Mouse (Mus musculus) adrenal gland, postnatal 25 days (tissue): ENCODE measurements around the gene Defb48. TPM values are rescaled to one million over a fixed set of nuclear protein-coding genes. Genes with fewer than 3 reads are reported as not detected.

Experiments used
- DNase-seq: peaks from one replicate; pipeline ENCODE4 v3.0.0; 2021; ENCODE audit warnings: mixed read lengths
- long read RNA-seq: library from polyadenylated mRNA; stranded (forward); transcript quantifications from one replicate; pipeline ENCODE4 v2.0.0, GENCODE M21; 2021
- total RNA-seq: library from RNA; stranded (reverse); gene quantifications from 2 replicates; pipeline ENCODE4 v1.2.3, GENCODE M21; 2021

The Defb48 gene
- not detected in 2 replicates for total RNA-seq
- long read RNA-seq = 0 reads

DNA sequence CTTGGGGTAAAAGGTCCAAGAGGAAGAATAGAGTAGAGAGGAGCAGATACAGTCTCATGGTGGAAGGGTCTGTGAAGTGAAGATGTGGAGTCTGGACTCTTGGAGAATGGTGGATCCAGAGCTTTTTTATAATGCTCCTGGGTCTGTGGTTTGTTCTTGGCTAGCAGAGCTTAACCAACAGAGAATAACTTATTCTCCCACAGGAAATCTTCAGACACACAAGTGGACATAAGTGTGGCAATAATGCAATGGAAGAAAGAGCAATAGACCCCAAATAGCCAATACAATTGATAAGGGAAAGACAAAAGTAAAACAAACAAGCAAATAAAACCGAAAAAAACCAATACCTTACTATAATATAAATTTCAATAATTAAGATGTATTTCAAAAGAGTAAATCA lies at the start of gene Defb48:
Gene Defb48, minus strand, starts transcription at position 101 of the 400 bp plus-strand sequence.
- no peak for DNase-seq

DNA sequence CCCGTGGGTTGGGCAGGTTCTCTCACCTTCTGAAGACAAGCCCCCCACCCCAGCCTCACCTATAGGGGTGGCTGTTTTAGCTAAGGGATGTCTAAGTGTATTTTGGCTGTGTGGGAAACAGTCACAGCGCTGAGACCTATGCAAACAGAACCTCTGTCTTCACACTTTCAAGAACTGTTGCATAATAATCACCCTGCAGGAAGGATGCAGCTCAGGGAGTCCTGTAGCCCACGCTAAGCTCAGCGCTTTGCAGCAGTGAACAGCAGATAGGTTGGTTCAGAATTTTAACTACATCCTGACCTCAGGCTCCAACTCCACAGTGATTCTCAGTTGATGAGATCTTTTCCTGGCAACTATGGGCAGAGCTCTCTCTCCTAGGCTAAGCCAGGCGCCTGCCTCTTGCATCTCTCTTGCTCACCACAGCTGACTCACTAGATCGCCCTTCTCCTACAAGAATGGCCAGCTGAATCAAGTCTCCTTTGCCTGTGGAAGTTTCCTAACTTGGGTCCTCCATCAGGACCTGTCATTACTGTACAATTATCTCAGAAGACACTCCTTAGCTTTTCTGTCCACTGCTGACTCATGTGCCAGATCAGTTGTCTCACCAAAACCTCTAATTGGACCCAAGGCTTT lies 36.3 kb upstream of the Defb48 start:
- DNase-seq = no peak

DNA sequence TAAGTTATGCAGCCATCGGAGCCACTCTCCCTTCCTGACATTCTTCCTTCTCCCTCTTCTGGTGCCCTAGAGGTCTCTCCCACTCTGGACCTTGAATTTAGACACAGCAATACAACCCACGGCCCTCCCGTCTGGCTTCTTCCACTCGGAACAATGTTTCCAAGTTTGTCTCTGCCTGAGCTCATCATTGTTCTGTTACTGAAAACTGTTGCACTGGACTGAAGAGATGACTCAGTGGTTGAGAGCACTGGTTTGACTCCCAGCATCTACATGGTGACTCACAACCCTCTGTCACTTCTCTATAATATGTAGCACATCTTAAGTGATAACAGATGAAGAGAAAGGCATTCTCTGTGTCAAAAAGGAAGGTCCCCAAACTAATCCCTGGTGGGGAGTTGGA lies 30.4 kb upstream of the Defb48 start:
- DNase-seq = no peak

DNA sequence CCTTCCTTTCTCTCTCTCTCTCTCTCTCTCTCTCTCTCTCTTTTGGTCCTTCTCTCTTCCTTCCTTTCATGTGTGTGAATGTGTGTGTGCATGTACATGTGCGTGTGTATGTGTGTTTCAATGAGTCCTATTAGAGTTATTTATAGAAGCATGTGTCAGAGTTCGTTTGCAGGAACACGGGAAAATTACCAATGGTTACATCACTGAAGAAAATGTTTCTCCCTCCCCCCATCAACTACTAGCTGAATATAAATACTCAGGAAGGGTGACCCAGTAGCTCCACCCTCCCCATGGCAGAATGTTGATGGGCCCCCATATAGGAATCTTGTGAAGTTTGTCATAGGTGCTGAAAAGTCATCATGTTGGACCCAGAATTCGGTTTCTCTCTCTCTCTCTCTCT lies 28.8 kb upstream of the Defb48 start:
- no peak for DNase-seq

DNA sequence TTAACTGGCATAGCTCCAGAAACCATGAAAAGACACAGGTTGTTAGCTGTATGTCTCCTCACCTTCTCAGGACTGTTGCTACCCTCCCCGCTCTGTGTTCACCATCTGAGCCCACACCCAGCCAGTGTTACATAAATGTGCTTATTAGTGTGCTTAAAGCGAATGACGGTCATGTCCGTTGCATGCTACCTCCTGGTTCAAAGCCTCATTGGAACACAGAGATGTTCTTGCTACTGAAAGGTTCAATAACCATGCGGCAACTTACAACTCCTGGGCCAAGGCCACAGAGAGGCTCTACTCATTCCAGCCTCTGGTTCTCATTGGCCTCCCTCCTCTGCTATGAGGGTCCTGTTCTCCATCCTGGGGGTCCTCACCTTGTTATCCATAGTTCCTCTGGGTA lies 27.2 kb upstream of the Defb48 start, which contains the start of gene Defb43:
Gene Defb43, plus strand, starts transcription at position 301 of the 400 bp plus-strand sequence.
- DNase-seq = no peak

DNA sequence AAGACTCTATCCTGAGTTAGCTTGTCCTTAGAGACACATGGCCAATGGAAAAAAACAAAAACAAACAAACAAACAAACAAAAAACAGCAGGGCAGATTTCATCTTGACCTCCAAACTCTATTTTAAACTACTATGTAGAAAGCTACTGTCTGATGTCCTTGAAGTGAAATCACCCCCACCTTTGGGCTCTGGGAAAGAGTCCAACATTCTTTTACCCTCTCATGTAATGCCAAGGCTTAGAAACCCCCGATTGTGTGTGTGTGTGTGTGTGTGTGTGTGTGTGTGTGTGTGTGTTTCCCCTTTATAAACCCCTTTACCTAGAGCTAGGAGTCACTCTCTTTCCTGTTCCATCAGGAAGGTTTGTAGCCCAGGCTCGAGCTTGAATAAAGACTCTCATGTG lies 18.3 kb upstream of the Defb48 start:
- no peak for DNase-seq

DNA sequence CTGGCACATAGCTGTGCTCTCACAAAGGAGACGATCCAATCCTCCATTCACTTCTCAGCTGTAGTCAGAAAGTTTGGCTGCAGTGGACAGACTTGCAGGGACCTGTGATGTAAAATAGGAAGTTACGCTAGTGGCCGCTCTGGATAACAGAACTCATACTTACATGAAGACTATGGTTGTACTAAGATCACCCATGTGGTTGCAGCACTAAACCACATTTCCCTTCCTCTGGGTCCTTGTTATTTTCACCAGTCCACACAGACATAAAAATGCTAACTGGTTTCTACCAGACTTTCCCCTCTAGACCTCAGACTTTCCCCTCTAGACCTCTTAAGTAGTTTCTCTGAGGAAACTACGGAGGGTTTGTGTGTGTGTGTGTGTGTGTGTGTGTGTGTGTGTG lies 14.7 kb upstream of the Defb48 start:
- DNase-seq = no peak

DNA sequence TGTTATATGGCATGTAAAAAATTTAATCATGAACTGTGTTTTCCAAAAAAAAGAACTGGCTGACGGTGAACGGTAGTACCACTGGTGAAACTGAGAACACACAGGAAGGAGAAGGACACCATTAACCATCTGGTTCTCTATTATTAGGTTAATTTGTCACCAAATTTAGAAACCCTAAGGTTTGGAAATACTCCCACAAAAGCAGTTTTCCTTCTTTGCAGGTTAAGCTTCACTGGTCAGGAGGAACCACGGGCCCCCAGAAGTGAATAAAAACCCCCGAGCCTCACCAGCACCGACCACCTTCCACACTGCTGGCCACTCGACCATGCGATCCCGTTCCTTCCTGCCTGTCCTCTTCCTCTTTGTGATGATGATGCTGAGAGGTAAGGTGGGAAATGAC lies 13.5 kb upstream of the Defb48 start, which contains the start of gene Defb47:
Gene Defb47, plus strand, starts transcription at position 301 of the 400 bp plus-strand sequence.
- no peak for DNase-seq

DNA sequence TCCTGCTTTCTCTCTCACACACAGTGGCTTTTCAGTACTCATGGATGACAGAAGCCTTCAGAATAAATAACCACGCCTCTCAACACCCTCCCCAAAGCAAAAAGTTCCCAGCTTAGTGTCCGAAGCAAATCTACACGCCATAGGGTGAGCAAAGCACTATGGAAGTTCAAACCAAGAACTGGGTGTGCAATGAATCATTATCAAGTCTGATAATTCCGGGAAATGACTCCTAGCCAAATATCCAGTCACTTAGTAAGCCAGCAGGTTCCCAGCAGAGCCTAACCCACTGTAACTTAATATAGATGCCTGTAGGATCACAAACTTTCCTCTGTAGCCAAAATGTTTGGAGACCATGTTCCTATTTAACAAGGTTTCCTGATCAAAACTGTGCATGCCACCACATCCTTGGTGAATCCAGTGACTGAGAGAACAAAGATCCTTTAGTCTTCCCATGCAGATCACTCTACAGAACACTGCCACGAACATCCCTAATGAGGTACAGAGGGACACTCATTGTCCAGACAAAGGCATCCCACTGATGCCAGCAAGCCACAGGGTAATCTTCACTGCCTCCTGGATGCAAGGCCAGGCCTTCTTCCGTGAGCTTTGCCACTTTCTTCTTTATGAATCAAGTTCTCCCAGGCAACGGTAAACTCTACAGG lies 7.7 kb upstream of the Defb48 start:
- DNase-seq = no peak

DNA sequence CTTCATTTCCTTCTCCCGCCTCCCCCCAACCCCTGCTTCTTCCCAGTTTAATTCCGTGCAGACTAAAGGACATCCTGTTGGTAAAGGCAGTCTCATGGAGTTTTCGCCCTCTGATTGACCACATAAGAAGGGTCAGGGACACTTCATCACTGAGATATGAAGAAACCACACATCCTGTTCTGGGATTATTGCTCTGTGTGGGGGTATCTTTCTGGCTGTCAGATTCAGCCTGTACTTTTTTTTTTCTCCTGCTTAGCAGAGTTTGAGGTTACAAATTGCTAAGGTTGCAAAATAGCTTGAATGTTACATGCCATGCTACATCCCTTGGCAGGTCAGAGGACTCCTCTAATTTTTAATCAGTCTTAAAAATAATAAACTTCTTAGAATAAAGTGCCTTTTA lies 7.0 kb upstream of the Defb48 start:
- no peak for DNase-seq

DNA sequence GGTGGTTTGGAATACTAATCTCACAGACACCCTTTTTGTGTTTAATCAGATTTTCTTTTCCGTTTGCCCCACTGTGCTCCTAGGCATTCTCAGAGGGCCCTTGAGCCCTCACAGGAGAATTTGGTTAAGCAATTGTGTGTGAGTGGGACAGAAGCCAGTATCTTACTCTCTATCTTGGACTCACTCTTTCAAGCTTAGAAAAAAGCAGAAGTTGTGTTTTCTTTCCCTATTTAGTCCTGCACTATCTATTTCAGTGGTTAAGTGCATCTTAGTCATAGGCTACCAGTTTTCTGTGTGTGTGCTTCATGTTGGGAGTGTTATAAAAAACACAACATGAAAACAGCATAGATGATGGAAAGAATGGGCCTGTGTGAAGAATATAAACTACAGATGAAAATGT lies 4.5 kb downstream of the Defb48 start:
- no peak for DNase-seq

DNA sequence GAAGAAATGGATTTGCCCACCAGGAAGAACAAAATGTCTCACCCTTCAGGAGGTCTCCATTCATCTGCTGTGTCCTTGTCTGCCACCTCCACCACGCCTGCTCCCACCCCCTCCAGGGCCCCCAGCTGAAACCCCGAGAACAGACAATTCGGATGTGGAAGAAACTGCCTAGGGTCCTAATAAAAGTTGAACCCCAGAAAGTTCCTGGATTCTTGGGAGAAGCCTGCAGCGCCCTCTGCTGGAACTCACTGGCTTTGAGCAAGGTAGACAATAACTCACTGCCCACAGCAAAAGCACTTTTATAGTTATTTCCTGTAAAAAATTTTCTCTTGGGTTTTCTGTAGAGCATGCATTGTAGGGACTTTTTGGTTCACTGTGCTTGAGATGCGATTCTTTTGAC lies 9.3 kb downstream of the Defb48 start:
- DNase-seq = peak; percentile 80

DNA sequence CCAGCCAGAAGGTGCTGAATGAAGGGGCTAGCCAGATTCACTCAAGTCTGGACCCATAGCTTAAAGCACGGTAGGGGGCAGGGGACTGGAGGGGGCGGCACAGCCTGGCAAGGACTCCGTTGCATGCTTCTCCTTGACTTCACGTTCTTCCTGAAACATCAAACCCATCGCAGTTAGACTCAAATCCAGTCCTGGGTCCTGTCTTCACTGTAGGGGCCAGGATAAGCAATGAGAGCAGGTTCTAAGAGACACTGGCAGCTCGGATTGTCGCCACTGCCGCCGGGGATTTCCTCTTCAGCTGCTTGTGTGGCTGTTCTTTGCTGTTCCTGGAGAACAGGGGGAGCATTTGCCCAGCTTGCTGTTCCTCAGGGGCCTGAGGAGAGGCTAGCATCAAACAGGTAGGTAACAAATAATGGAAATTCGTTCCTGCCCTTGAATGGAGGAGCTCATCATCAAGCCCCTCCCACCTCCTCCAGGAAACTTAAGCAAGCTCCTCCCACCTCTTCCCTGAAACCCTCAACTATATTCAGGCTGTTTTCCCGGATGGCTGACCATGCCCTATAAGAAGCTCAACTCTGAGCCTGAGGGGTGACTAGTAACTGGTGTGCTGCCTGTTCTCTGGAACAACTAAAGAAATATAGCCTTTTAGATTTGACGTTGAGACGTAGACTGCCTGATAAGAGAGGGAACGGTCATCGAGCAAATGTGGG lies 18.3 kb downstream of the Defb48 start:
- DNase-seq = no peak

DNA sequence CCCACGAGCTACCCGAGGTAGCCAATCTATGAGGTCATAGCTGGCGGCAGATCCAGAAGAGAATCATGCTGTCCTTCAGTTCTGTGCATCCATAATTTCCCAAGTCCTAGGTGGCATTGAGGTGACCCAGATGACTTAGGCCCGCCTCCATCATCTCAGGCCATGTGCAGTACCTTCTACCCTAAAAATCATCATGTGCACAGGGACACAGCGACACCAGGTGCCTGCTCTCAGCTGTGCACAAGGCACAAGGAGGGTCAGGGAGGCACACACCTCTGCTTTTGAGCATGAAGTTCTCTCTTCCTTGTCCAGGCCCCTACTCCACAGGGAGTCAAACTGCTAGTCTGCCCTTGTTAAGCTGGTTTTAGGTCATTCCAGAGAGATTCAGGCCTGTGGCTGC lies 19.0 kb downstream of the Defb48 start:
- DNase-seq = no peak

DNA sequence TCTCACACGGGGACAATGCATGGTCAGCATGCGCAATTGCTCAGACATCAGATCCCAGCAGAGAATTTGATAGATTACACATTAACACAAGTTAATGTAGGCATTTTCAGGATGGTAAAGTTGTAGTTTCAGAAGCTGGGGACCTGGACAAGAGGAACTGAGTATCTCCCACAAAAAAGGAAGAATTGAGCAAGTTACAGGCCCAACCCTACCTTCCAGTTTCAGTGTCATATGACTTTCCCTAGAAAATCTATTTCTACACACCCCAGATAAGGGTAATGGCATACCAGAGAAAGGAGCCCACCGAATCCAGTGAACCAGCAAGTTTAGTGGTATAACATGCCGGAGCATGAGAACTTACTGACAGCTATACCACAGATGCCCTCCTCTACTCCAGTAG lies 20.7 kb downstream of the Defb48 start:
- DNase-seq = no peak

DNA sequence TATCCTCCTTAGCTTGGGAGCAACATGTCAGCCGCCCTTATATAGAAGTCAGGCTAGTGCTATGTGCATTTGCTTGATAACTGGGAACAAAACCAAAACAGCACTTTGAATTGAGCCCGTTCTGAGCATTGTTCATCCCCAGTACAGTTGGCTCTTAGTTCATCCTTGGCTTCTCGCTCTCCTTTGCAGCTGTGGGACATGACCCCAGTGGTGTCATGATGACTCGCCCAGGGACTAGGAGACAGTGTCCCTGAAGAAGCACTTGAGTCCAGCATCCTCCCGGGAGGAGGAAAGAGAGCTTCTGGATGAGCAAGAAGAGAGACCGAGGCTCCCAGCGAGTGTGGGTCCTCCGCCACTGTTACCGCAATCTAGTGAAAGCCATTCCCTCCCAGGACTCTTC lies 28.2 kb downstream of the Defb48 start:
- DNase-seq = no peak

DNA sequence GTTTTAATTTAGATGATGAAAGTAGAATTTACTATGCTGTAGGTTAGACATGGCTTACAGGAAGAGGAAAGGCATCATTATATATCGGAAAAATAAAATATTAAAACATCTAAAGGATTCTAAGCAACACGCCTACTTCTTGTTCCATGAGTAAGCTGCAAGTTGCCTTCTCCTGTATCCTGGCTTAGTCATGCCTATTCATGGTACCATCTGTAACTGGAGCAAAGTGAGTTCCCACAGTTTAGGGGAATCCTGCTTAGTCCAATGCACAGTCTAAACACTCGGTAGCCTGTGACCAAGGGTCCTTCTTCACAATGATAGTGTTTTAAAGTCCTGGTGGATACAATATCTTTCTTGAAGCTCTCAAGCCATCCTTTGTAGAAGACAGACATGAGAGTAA lies 37.5 kb downstream of the Defb48 start:
- no peak for DNase-seq

DNA sequence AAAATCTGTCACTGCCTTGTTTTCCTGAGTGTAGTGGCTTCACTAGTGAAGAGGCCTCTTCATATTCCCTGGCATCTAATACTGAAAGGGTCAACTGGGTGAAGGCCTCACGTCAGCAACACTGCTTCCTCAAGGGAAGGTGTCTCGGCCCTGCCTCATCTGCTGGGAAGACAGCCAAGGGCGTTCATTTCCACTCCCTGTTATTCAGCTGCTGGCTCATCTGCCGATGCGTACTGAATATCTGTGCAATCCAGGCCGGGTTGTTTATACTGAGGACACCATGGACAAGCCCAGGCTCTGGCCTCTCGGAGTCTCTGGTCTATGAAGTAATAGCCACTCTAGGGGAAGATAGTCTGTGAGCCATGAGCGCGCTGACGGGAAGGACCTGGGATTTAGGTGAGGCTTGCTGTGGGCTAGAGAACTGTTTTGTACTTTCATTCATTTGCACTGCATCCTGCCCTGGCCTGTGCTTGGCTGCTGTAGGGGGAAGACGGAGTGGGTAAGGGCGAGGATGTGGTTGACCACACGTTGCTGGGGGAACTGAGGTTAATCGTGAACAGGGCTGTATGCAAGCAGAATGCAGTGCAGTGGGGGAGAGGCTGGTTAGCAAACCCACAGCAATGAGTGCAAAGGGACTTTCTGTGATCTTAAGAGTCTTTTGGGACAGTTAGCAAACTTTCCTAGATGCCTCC lies 43.8 kb downstream of the Defb48 start:
- DNase-seq = peak; percentile 77

DNA sequence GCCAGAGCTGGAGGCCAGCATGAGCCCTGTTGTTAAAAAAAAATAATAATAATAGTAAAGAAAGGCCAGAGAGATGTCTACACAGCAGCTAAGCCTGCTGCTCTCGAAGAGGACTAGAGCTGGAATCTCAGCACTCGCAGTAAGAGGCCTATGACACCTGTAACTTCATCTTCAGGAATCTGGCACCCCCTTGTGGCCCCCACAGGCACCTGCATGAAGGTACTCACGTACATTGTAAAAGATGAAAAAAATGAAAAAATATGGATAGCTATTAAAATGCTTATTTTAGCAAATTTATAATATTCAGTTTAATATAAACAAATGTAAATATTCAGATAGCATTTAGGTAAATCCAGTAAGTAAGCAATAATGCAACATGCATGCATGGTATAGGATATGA lies 44.9 kb downstream of the Defb48 start:
- DNase-seq = no peak

DNA sequence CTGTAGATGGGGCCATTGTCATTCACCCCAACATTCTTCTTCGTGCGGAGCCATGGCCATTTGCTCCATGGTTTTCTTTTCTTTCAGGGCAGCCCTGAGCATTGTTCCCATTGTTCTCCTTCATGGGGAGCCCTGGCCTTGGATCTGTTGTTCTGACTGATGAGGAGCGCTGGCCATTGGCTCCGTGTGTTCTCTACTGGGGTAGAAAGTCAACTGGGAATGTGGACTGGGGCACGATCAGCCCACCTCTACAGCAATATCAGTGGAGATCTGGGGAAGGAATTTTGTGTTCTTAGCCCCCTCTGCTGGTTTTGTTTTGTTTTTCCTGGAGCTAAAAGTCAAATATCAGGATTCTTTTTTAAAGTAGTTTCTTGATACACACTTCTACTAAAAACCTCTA lies 46.6 kb downstream of the Defb48 start:
- DNase-seq = peak; percentile 34

DNA sequence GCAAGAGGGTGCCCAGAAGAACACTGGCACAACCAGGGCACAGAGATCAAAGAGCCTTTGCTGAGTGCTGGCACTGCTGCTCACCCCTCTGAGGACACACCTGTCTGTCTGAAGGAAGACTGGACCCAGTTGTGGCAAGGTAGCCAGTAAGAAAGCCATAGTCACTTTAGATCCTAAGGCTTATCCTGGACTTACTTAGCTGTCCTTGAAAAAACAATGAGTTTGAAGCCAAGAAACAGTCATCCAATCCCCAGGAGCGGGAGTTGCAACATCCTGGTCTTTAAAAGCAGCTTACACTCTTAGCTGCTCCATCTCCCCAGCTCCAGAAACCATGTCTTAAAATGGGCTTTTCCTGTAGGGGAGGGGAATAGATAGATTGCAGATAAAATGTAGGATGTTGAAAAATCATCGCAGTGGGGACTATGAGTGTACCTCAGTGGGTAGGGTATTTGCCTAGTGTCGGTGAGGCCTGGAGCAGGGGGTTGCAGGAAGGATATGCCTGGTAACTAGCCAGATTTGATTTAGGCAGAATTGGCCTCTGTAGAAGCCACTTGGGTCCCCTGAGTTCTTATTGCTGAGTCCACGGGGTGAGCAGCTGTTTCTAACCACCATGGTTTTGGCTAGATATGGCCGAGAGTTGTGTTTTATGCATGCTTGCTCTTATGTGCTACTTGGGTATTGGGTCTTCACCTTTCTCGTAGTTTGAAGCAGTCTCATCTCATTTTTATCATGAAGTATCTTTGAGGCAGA lies 47.5 kb downstream of the Defb48 start:
- DNase-seq = peak; percentile 15

DNA sequence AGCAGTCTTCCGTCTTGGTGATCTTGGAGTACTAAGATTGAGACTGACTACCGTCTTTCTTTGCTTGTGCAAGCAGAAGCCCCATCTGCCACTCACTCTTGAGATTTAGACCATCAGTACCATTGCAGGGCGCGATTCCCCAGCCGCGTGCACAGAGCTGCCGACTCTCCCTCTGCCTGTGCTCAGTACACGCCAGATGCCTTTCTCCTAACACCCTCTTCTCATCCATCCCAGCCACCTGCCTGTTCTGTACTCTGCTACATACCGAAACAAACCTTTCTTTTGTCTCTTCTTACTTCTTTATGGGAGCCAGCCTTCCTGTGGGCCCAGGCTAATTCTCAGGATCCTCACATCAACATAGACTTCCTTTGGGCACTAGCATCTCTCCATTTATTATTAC lies 48.9 kb downstream of the Defb48 start:
- DNase-seq = no peak
